Mouse (Mus musculus) forebrain, embryonic 15.5 days (tissue): Measurements from ENCODE around the gene Gm20878. TPM values are rescaled to one million over a fixed set of nuclear protein-coding genes. Genes with fewer than 3 reads are reported as not detected.
"Not testable (repeated sequence)": the region's sequence is repeated elsewhere in the genome, so short reads cannot be mapped to it uniquely, and the experiment has no call there.

Experiments used
- ATAC-seq: fragments of 200-750 bp; cut with Nextera tagmentation; replicated peaks from 2 replicates; pipeline ENCODE4 v1.8.0; 2017; ENCODE audit warnings: mild to moderate bottlenecking, moderate TSS enrichment, moderate library complexity
- H3K27ac ChIP-seq: fragments of 300-500 bp; sonication (generic); replicated peaks from 2 replicates; pipeline ENCODE4 v1.5.1; 2015; ENCODE audit warnings: mild to moderate bottlenecking, inconsistent platforms
- H3K27me3 ChIP-seq: fragments of 300-500 bp; sonication (generic); 2 replicates; pipeline ENCODE4 v1.6.1; 2015; ENCODE audit warnings: inconsistent platforms
- H3K36me3 ChIP-seq: fragments of 300-500 bp; sonication (generic); 2 replicates; pipeline ENCODE4 v1.6.1; 2015; ENCODE audit warnings: mild to moderate bottlenecking, inconsistent platforms
- H3K4me1 ChIP-seq: fragments of 300-500 bp; sonication (generic); 2 replicates; pipeline ENCODE4 v1.6.1; 2015; ENCODE audit warnings: inconsistent platforms
- H3K4me2 ChIP-seq: fragments of 300-500 bp; sonication (generic); replicated peaks from 2 replicates; pipeline ENCODE4 v1.6.1; 2015; ENCODE audit warnings: mild to moderate bottlenecking, inconsistent platforms
- H3K4me3 ChIP-seq: fragments of 300-500 bp; sonication (generic); 2 replicates; pipeline ENCODE4 v1.5.1; 2015; ENCODE audit warnings: mild to moderate bottlenecking, inconsistent platforms
- H3K9ac ChIP-seq: fragments of 300-500 bp; sonication (generic); replicated peaks from 2 replicates; pipeline ENCODE4 v1.6.1; 2015; ENCODE audit warnings: mild to moderate bottlenecking, inconsistent platforms
- H3K9me3 ChIP-seq: fragments of 300-500 bp; sonication (generic); 2 replicates; pipeline ENCODE4 v1.6.1; 2016; ENCODE audit warnings: inconsistent platforms
- WGBS: fragments of 180-500 bp; shearing (Covaris S2); methylation state at CpG from one replicate; pipeline ENCODE4 v1.1.7; 2015; ENCODE audit warnings: mixed read lengths; 5-methylcytosine and 5-hydroxymethylcytosine counted together
- polyA plus RNA-seq: library from polyadenylated mRNA; unstranded; fragments of >200 nt; fragmentation: Nextera tagmentation; extraction: Ambion mirVana; gene quantifications from 2 replicates; pipeline ENCODE4 v1.2.1, GENCODE M21; 2015

Gm20878 gene
- polyA plus RNA-seq = 9.8 and 11.2 TPM in 2 replicates

GRCm38 (mm10) chr4:41941272-41941671 is at the start of gene Gm20878:
TSS of gene Gm20878 (plus strand) at chr4:41941572.
- not testable (repeated sequence) for H3K27ac ChIP-seq, H3K9me3 ChIP-seq, H3K36me3 ChIP-seq, ATAC-seq, H3K4me3 ChIP-seq, H3K4me1 ChIP-seq, H3K27me3 ChIP-seq, H3K4me2 ChIP-seq, H3K9ac ChIP-seq
- no CpG with 5 or more reads among the region's 8 CpGs for WGBS

GRCm38 (mm10) chr4:41903310-41903709 is 38.1 kb upstream of the Gm20878 start, which contains the start of gene Gm21541:
TSS of gene Gm21541 (plus strand) at chr4:41903610.
- H3K9ac ChIP-seq, H3K36me3 ChIP-seq, H3K4me1 ChIP-seq, ATAC-seq, H3K27me3 ChIP-seq, H3K4me3 ChIP-seq, H3K4me2 ChIP-seq, H3K27ac ChIP-seq, H3K9me3 ChIP-seq: not testable (repeated sequence)
- no CpG with 5 or more reads among the region's 5 CpGs for WGBS

- not testable (repeated sequence) for H3K36me3 ChIP-seq, H3K4me2 ChIP-seq, ATAC-seq, H3K9ac ChIP-seq, H3K4me3 ChIP-seq, H3K9me3 ChIP-seq, H3K27ac ChIP-seq, H3K4me1 ChIP-seq, H3K27me3 ChIP-seq
- WGBS = no CpG with 5 or more reads among the region's 1 CpGs
These were observed 24.4 kb downstream of the Gm20878 start, which contains the start of gene Fam205a4 for GRCm38 (mm10) chr4:41965758-41966157. TSS of gene Fam205a4 (plus strand) at chr4:41966058.

Other genes starting within 250 kb of the Gm20878 start
- gene Cntfr, start 244.5 kb upstream of the Gm20878 start, polyA plus RNA-seq = 15.8 and 16.6 TPM in 2 replicates
- gene Il11ra1, start 241.6 kb upstream of the Gm20878 start, polyA plus RNA-seq = 23.8 and 26.4 TPM in 2 replicates
- 58.0 and 70.0 TPM in 2 replicates for gene Rpp25l, start 228.0 kb upstream of the Gm20878 start, polyA plus RNA-seq
- 304 and 307 TPM in 2 replicates for gene Dctn3, start 218.4 kb upstream of the Gm20878 start, polyA plus RNA-seq
- 0.13 and 0.18 TPM in 2 replicates for gene Arid3c, start 210.4 kb upstream of the Gm20878 start, polyA plus RNA-seq
- gene Galt, start 186.3 kb upstream of the Gm20878 start, polyA plus RNA-seq = 22.7 and 23.5 TPM in 2 replicates
- gene Sigmar1, start 185.4 kb upstream of the Gm20878 start, polyA plus RNA-seq = 46.3 and 46.5 TPM in 2 replicates
- gene Ccl27a, start 167.3 kb upstream of the Gm20878 start, polyA plus RNA-seq = 213 and 219 TPM in 2 replicates
- not detected in 2 replicates for gene Gm21541, start 38.0 kb upstream of the Gm20878 start, polyA plus RNA-seq
- gene Fam205a4, start 24.5 kb downstream of the Gm20878 start, polyA plus RNA-seq = 0.40 and 0.60 TPM in 2 replicates
- 0.31 TPM in 1 of 2 replicates, not detected in the other for gene Gm21093, start 93.2 kb downstream of the Gm20878 start, polyA plus RNA-seq
- not detected in 2 replicates for gene Gm3893, start 149.6 kb downstream of the Gm20878 start, polyA plus RNA-seq
- not detected in 2 replicates for gene Gm13304, start 173.2 kb downstream of the Gm20878 start, polyA plus RNA-seq
- gene Gm13306, start 211.9 kb downstream of the Gm20878 start, polyA plus RNA-seq = 0.89 and 1.8 TPM in 2 replicates
- not detected in 2 replicates for gene Gm13305, start 227.0 kb downstream of the Gm20878 start, polyA plus RNA-seq